Mouse (Mus musculus): ENCODE data around the gene Smad9.

Gene Smad9

DNA sequence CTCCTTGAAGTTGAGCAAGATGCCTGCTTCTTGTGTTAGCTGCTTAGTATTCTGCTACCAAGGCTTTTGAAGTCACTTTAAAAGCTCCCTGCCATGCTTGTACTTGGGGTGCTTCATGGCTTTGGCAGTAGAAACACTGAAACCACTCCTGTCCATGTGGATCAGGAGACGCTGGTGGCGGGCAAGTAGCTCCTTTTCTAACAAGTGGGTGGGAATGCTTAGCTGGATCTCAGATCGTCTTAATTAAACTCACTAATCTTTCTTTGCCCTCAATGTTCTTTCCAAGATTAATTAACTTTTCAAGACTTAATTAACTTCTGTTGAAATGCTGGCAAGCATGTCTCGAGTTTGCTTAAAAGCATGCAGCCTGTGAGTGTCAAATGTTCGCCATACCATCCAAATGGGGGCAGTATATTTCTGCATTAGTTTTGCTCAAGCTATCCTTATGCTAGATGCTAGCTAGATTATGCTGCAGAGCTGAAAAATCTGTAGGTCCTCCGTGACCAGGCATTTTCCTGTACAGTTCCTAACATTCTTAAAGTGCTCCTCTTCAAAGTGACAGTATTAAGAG lies 58.1 kb downstream of the Smad9 start:
- DNase-seq, result no peak

DNA sequence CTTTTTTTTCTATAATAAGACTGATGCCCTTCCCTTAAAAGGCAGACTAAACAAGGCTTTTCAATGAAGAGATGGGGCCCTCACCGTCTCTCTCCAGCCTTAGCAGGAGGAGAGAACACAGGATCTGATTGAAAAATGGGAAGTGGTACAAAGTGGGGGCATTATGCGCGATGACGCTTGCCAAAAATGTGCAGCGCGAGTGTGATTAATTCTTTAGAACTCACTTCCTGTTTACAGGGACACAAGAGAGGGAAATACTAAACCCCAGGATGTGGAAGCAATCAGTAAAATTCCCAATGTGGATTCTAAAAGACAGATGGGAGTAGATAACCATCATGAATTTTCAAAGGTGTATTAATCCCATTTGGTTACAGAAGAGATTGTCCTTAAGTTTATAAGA lies 59.2 kb downstream of the Smad9 start:
- no peak for DNase-seq

DNA sequence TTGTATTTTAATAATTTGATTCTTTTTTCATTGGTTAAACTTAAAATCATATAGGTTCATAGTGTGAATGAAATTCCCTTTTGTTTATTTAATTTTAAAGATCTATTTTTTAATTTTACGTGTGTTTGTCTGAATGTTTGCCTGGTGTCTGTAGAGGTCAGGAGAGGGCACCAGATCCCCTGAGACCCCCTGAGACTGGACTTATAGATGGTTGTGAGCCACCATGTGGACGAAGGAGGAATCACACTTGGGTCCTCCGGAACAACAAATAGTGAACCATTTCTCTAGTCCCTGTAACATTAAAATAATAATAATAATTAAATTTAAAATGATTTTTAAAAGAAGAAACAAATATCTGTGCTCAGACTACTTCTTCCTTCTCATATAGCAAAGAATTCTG lies 59.9 kb downstream of the Smad9 start:
- peak; percentile 25 for DNase-seq

DNA sequence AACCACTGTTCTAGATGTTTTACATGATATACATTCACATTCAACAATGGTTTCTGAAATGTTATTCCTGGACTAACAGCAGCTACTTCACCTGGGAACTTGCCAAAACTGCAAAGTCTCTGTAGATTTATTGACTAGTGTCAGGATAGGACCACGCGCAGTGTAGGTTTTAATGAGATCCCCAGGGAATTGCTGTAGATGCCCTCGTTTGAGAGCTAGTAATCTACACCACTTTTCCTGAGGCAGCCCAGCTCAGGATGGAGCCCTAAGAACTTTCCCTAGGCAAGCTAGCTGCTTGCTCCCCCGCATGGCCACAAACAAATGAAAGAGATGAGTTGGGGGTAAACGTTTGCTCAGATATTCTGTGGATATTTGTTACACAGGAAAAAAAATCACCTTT lies 67.1 kb downstream of the Smad9 start:
- no peak for DNase-seq

DNA sequence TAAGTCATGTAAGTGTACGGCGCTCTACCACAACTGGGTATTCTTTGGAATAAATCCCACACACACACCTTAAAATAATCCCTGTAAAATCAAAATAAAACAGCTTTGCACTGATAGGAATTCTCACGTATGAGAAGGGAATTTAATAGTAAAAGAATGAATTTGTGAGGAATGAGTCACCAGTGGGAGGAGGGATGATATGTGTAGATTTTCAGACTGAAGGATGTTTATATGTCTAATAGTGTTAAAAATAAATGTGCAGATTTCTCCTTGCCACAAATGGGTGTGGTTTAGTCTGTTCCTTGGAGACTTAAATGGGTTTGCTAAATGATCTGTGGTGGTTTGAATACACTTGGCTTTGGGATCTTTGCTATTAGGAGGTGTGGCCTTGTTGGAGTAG lies 77.1 kb downstream of the Smad9 start:
- no peak for DNase-seq

DNA sequence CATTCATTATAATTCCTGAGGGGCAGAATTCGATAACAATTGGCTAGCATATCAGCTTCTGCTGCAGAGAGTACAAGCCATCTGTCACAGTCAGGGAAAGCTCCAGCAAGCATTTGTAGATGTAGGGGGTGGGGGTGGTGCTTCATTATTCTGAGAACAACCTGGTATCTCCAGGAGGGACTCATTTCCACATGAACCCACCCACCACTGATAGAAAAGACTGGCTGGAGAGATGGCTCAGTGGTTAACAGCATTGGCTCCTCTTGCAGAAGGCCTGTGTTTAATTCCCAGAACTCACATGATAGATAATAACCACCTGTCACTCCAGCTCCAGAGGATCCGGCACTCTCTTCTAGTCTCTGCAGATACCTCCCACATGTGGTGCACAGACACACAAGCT lies 80.0 kb downstream of the Smad9 start:
- DNase-seq, result peak; percentile 85

Data from layer of hippocampus, adult 9-11 months (tissue).